Mouse (Mus musculus) thymus, postnatal 0 days (tissue): ENCODE data around the gene Ctsk. TPM values are rescaled to one million over a fixed set of nuclear protein-coding genes. Genes with fewer than 3 reads are reported as not detected.
"Not testable (repeated sequence)": the region's sequence is repeated elsewhere in the genome, so short reads cannot be mapped to it uniquely, and the experiment has no call there.

ENCODE experiments used
- DNase-seq: peaks from one replicate; pipeline ENCODE4 v3.0.0-alpha.2; 2015; ENCODE audit warnings: low spot score
- polyA plus RNA-seq: library from polyadenylated mRNA; unstranded; fragments of >200 nt; fragmentation: Nextera tagmentation; extraction: Ambion mirVana; gene quantifications from 2 replicates; pipeline ENCODE4 v1.2.1, GENCODE M21; 2015

Ctsk gene
- polyA plus RNA-seq, 1 experiment from 2014 or later: 4.4 TPM

DNA sequence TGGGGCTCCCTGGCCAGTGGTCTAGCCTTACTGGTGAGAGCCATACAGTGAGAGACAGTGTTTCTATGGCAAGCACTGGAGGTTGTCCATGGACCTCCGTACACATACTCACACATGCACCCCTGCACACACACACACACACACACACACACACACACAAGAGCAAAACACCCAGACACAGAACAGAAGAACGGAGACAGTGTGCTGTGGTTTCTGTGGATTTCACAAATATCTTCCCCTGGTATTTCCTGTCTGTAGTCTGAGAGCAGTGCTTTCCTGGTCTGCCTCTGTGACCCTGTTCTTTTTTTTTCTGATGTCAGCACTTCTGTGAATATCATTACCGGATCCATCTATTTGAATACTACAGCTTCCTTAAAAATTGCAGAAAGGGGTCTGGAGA is 24.6 kb downstream of the Ctsk start:
- DNase-seq: peak; percentile 36

DNA sequence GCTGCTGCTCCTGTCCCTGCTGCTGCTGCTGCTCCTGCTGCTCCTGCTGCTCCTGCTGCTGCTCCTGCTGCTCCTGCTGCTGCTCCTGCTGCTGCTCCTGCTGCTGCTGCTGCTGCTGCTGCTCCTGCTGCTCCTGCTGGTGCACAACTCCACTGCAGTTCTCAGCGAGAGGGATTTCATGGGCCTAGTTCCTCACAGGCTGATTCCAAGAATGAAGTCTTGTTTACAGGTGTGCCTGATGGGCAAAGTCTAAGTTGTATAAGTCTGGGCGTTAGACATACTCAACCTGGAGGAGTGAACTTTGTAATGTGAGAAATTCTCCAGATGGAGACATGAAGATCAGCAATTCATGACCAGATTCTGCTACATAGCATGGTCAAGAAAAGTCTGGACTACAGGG is 25.6 kb downstream of the Ctsk start:
- no peak for DNase-seq

DNA sequence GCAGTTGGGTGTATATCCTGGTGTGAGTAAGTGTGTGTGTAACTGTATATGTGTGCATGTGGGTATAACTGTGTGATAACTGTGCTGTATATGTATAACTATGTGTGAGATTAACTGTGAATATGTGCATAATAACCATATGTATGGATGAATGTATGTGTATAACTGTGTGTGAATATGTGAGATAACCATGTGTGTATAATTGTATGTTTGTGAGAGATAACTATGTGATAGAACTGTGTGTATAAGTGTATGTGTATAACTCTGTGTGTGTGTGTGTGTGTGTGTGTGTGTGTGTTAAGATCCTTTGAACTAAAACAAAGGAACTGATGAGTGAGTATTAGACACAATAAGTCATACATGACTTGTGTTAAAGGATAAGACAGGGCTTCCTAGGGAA is 27.1 kb downstream of the Ctsk start:
- no peak for DNase-seq

DNA sequence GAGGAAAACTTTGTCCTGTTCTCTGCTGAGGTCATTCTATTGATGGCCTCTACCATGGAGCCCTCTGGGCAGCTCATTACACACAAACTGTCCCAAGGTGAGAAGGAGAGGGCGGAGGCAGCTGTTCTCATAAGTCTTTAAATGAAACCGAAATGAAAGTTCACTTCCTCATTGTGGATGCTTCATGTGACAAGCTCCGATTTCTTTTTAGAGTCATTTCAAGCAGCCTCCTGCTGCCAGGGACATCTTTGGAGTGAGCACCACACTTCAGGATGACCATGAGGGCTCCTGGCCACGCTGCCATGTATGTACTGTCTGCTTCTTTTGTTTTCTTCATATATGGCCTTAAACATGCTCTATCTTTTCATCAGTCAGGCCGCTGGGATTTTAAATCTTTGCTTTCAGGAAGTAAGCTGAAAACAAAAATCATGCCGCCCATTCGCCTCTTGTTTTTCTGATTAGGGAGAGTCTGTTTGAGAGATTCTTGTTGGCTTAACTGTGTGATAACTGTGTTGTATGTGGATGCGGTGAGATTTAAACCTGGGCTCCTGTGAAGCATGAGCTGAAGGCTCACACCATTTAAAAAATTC is 27.7 kb downstream of the Ctsk start, which contains the start of gene Ctss:
TSS of gene Ctss (plus strand) at position 165 of the 590 bp plus-strand sequence.
- DNase-seq: no peak

DNA sequence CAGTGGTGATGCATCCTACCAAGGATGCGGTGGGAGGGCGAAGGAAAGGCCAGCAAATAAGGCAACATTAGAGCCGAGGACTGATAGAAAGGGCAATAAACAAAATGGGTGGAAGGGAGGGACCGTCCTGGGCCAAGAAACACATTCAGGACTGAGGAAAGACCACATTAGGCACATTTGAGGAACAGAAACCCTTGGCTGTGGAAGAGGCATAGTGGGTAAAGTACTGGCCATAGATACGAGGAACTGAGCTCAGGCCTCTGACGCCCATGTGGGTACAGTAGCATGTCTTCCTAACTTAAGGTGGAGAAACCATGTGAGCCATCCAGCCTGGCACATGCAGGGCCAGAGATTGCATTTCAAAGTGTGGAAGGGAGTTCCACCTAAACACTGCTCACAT is 30.8 kb downstream of the Ctsk start:
- DNase-seq: no peak

DNA sequence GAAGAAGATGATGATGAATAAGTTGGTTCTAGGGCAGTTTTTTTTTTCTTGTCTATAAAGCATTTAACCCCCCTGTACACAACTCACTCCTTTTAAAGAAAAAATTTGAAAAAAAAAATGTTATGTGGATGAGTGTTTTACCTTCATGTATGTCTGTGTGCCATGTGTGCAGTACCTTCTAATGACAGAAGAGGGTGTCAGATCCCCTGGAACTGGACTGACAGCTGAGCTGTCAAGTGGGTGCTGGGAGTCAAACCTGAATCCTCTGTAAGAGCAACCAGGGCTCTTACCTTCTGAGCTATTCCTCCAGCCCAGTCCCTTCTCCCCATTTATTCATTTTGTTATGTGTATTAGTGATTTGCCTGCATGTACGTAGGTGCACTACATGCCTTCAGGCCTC is 32.0 kb downstream of the Ctsk start:
- no peak for DNase-seq

DNA sequence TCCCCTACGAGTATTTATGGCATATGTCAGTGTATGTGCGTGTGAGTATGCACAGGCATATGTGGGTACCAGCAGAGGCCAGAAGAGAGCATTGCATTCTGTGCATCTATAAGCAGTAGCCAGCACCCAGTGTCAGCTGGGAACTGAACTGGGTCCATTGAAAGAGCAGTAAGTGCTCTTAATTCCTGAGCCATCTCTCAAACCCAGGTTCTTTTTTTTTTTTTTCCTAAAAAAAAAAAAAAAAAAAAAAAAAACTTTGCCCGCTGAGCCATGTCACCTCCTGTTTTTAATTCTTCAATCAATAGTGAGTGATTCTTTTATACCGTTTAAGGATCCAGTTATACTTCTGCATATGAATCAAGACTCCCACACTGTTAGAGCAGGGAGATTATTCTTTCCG is 34.3 kb downstream of the Ctsk start:
- DNase-seq: no peak

DNA sequence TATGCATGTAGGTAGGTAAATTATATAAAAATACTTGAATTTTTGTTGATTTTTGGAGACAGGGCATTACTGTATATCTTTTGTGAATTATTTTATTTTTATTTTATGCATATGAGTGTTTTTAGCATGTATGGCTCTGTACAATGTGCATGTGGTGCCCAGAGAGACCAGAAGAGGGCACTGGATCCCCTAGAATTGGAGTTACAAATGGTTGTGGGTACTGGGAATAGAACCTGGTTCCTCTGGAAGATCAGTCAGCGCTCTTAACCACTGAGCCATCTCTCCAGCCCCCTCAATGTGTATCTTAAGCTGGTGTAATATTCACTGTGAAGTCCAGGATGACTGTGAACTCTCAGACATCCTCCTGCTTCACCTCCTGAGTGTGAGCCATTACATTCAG is 35.9 kb downstream of the Ctsk start:
- no peak for DNase-seq

DNA sequence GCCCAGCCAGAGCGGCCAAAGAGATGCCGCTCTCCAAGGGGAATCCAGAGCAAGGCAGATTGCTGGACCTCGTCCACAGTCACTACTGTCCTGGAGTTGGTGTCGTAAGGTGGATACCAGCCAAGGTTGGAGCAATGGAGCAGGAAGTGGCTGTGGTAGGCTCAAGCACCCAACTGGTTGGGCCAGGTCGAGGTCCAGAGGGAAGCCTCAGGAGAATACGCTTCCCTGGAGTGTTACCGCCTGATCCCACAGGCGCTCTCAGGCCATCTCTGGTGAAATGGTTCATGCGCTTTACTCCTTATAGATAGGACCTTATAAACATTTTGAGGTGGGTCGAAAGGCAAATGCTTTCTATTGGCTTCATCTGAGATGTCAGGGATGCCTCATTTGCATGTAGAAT is 39.9 kb downstream of the Ctsk start:
- DNase-seq: no peak

DNA sequence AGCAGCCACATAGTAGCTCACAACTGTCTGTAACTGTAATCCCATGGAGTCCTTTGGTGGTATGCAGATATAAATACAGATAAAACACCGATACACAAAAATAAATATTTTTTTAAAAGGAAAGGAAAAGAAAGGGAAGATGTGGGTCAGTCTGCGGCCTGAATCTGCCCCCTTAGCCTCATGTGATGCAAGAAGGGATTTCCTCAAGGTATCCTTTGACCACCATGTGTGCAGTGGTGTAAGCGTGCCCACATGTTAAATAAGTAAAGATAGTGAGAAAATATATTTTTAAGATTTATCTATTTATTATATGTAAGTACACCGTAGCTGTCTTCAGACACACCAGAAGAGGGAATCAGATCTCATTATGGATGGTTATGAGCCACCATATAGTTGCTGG is 40.8 kb downstream of the Ctsk start:
- DNase-seq: no peak

DNA sequence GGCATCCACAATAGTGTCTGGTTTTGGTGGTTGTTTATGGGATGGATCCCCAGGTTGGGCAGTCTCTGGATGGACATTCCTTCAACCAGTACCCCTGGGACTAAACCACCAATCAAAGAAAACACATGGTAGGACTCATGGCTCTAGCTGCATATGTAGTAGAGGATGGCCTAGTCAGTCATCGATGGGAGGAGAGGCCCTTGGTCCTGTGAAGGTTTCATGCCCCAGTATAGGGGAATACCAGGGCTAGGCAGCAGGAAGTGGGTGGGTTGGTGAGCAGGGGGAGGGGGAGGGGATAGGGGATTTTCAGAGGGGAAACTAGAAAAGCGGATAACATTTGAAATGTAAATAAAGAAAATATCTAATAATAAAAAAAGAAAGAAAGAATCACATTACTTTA is 42.1 kb downstream of the Ctsk start:
- not testable (repeated sequence) for DNase-seq

DNA sequence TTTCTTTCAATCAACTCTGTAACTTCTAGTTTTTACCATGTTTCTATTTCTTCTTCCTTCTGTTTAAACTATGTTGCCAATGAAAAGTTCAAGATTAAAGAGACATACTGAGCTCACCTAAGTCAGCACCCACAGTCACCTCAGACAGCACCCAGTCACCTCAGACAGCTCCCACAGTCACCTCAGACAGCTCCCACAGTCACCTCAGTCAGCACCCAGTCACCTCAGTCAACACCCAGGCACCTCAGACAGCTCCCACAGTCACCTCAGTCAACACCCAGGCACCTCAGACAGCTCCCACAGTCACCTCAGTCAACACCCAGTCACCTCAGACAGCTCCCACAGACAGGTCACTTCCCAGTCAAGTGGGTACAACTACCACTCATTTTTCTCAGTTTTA is 43.1 kb downstream of the Ctsk start:
- no peak for DNase-seq

DNA sequence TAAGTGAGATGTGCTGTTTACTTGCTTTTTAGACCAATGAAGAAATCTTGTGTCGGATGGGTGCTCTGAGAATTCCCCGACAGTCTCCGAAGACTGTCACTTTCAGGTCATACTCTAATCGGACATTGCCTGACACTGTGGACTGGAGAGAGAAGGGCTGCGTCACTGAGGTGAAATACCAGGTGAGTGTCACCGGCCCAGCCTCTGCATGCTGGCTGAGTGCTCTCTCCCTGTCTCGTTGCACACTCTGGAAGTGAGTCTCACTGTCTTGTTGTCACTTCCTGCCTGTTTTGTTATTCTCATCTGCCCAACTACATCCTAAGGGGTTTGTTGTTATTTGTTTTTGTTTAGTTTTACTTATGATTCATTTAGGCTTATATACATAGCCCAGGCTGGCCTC is 43.9 kb downstream of the Ctsk start:
- DNase-seq: no peak

DNA sequence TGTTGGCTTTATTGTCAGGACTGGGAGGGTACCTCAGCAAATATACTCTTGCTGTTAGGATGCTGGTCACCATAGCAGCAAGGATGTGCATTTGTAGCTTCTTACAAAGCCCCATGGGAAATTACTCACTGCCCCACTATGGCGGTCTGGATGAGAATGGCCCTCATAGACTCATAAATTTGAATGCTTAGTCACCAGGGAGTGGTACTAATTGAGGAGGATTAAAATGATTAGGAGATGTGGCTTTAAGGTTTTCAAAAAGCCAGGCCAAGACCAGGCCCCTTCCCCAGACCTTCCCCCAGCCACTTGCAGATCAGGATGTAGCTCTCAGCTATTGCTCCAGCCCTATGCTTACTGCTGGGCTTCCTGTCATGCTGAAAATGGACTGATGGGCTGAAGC is 51.1 kb downstream of the Ctsk start:
- DNase-seq: no peak

DNA sequence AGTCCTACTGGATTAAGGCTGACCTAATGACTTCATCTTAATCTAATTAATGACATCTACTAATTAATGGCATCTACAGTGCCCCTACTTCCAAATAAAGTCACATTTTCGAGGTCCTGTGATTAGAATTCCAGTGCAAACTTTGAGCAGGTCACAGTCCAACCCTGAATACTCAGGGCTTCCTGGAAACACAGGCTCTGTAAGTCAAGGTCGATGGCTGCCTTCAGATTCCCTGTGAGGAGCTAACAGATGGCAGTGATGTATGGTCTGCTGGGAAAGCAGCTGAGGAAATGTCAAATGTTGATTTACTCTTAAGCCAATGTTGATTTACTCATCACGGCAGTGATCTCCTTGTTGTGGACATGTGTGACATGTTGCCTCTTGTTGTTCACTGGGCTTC is 54.9 kb downstream of the Ctsk start:
- no peak for DNase-seq

Other genes with a start within 250 kb of the Ctsk start
- 0.35 and 0.40 TPM in 2 replicates for gene Bnipl, start 248.1 kb upstream of the Ctsk start, polyA plus RNA-seq
- gene Mindy1, start 217.9 kb upstream of the Ctsk start, polyA plus RNA-seq: 20.1 and 22.8 TPM in 2 replicates
- gene Prune1, start 217.2 kb upstream of the Ctsk start, polyA plus RNA-seq: 9.0 and 10.1 TPM in 2 replicates
- 0.50 and 0.73 TPM in 2 replicates for gene Anxa9, start 192.1 kb upstream of the Ctsk start, polyA plus RNA-seq
- 120 and 126 TPM in 2 replicates for gene Cers2, start 184.5 kb upstream of the Ctsk start, polyA plus RNA-seq
- gene Setdb1, start 142.1 kb upstream of the Ctsk start, polyA plus RNA-seq: 22.6 and 23.8 TPM in 2 replicates
- not detected in 2 replicates for gene 4930558C23Rik, start 96.4 kb upstream of the Ctsk start, polyA plus RNA-seq
- gene Arnt, start 64.9 kb upstream of the Ctsk start, polyA plus RNA-seq: 19.7 and 20.2 TPM in 2 replicates
- 78.1 and 79.8 TPM in 2 replicates for gene Ctss, start 27.5 kb downstream of the Ctsk start, polyA plus RNA-seq
- gene Hormad1, start 60.4 kb downstream of the Ctsk start, polyA plus RNA-seq: 0.13 TPM in 1 of 2 replicates, not detected in the other
- 33.4 and 35.9 TPM in 2 replicates for gene Golph3l, start 89.7 kb downstream of the Ctsk start, polyA plus RNA-seq
- gene Ensa, start 125.7 kb downstream of the Ctsk start, polyA plus RNA-seq: 58.5 and 65.4 TPM in 2 replicates
- 81.3 and 91.3 TPM in 2 replicates for gene Mcl1, start 159.5 kb downstream of the Ctsk start, polyA plus RNA-seq
- gene Adamtsl4, start 188.7 kb downstream of the Ctsk start, polyA plus RNA-seq: 0.91 and 2.0 TPM in 2 replicates
- 14.0 and 16.8 TPM in 2 replicates for gene Ecm1, start 240.3 kb downstream of the Ctsk start, polyA plus RNA-seq